Mouse (Mus musculus) cortical plate, adult 2 months (tissue): ENCODE results near the gene Col26a1.

ENCODE experiments used
- CTCF ChIP-seq: fragments of 200-500 bp; IDR thresholded peaks from 2 replicates; pipeline ENCODE4 v1.5.1; 2011; ENCODE audit warnings: mild to moderate bottlenecking, control low read depth, low read length; ENCODE audit not compliant: insufficient read depth; ENCODE audit errors: extremely low read depth
- POLR2A ChIP-seq: fragments of 200-500 bp; IDR thresholded peaks from 2 replicates; pipeline ENCODE4 v1.6.1; 2011; ENCODE audit warnings: mild to moderate bottlenecking, low read length, control low read depth; ENCODE audit not compliant: insufficient read depth; ENCODE audit errors: extremely low read depth

DNA sequence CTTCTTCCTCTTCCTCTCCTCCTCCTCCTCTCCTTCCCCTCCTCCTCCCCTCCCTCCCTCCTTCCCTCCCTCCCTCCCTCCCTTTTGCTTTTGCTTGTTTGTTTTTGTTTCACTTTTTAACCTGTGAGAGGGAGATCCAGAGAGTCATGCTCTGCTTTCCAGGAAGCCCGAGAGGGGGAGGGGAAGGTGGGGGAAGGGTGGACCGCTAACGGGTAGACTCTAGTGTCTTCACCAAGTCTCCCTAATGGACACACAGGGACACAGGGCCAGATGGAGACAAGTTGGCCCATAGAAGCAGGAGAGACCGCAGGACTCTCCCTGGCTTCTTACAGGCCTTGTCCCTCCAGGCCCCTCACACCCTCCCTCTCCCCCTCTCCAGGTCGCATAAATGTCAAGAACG lies 188.0 kb downstream of the Col26a1 start:
- TF ChIP-seq POLR2A (no peak), CTCF (no peak)
